Comparison of ENCODE assay signal across 8 mouse cellular contexts in genomic region chr14:64586860-64587698, GRCm38 (mm10).
DNase-seq lines count a peak whose midpoint lies in the region; ATAC-seq and TF ChIP-seq lines count a peak whose summit lies in the region.

No protein-coding gene starts in this region.

- H3K4me3 ChIP-seq in heart, embryonic 13.5 days, result peak overlapping the region; percentile 61
- H3K4me3 ChIP-seq in ES-Bruce4 (ENCODE audit: low read depth, low read length), result peak overlapping the region; percentile 51
- peak overlapping the region; percentile 71 for H3K4me3 ChIP-seq in hindbrain, embryonic 12.5 days
- peak overlapping the region; percentile 34 for H3K4me3 ChIP-seq in stomach, embryonic 14.5 days (ENCODE audit: low read depth, low read length)

- TF ChIP-seq CTCF in ES-Bruce4 (IDR thresholded peaks at IDR 0.05; ENCODE audit: low read depth, low read length), result no peak

- H3K4me1 ChIP-seq in heart, embryonic 13.5 days, result peaks cover 43% of the 10 kb centered on the region
- H3K4me1 ChIP-seq in ES-Bruce4 (ENCODE audit: control insufficient read depth, insufficient read depth, low read length), result no peaks in the 10 kb centered on the region
- peaks cover 47% of the 10 kb centered on the region for H3K4me1 ChIP-seq in hindbrain, embryonic 12.5 days
- peaks cover 15% of the 10 kb centered on the region; the same call in 1 of the 2 replicates for H3K4me1 ChIP-seq in stomach, embryonic 14.5 days (ENCODE audit: control insufficient read depth, insufficient read depth, low read length)

- no peak for ATAC-seq in heart, embryonic 13.5 days (ENCODE audit: extremely low read depth, insufficient number of reproducible peaks, low FRiP score, low TSS enrichment)
- ATAC-seq in hindbrain, embryonic 12.5 days (ENCODE audit: low FRiP score), result peak; percentile 69
- peak; percentile 56; the same call in 1 of the 2 replicates for ATAC-seq in megakaryocyte-erythroid progenitor cell, adult 5-6 weeks (replicated peaks; ENCODE audit: low FRiP score, low TSS enrichment, poor library complexity, severe bottlenecking)
- ATAC-seq in stomach, embryonic 14.5 days (ENCODE audit: insufficient number of reproducible peaks, insufficient read depth, low FRiP score, low read depth), result no peak

- H3K27ac ChIP-seq in heart, embryonic 13.5 days (replicated peaks), result no peak overlapping the region
- H3K27ac ChIP-seq in ES-Bruce4 (ENCODE audit: insufficient read depth, low read length), result no peak overlapping the region
- H3K27ac ChIP-seq in hindbrain, embryonic 12.5 days, result peak overlapping the region; percentile 99
- H3K27ac ChIP-seq in stomach, embryonic 14.5 days (ENCODE audit: low read length), result peak overlapping the region; percentile 15; the same call in 1 of the 2 replicates

- H3K27me3 ChIP-seq in heart, embryonic 13.5 days (replicated peaks), result peaks cover 100% of the 10 kb centered on the region
- H3K27me3 ChIP-seq in ES-Bruce4 (ENCODE audit: control insufficient read depth, insufficient read depth, low read length, poor library complexity, severe bottlenecking), result no peaks in the 10 kb centered on the region; the same call in 1 of the 2 replicates
- H3K27me3 ChIP-seq in hindbrain, embryonic 12.5 days, result peaks cover 55% of the 10 kb centered on the region
- H3K27me3 ChIP-seq in stomach, embryonic 14.5 days (ENCODE audit: control insufficient read depth, insufficient read depth, low read length), result peaks cover 59% of the 10 kb centered on the region

- H3K9me3 ChIP-seq in heart, embryonic 13.5 days, result no peaks in the 10 kb centered on the region
- no peaks in the 10 kb centered on the region for H3K9me3 ChIP-seq in ES-Bruce4 (replicated peaks; ENCODE audit: control insufficient read depth, insufficient read depth, low read length, poor library complexity, severe bottlenecking)
- no peaks in the 10 kb centered on the region for H3K9me3 ChIP-seq in hindbrain, embryonic 12.5 days (replicated peaks)
- no peaks in the 10 kb centered on the region for H3K9me3 ChIP-seq in stomach, embryonic 14.5 days (ENCODE audit: control insufficient read depth, low read depth, low read length)

- WGBS in heart, embryonic 13.5 days, result under 1% methylated on average over 49 of the region's 58 CpGs
- WGBS in hindbrain, embryonic 12.5 days, result under 1% methylated on average over 42 of the region's 58 CpGs
- WGBS in stomach, embryonic 14.5 days, result under 1% methylated on average over 58 of the region's 58 CpGs

- no peak for DNase-seq in heart, adult 8-10 months (ENCODE audit: low spot score)
- DNase-seq in cerebellum, postnatal 25 days, result peak; percentile 89 to 91
- no peak for DNase-seq in MN1 (ENCODE audit: low spot score)

- TF ChIP-seq POLR2A in ES-Bruce4 (IDR thresholded peaks at IDR 0.05; ENCODE audit: insufficient read depth, low read length), result no peak

- H3K9ac ChIP-seq in heart, embryonic 13.5 days, result peak overlapping the region; percentile 66
- peak overlapping the region; percentile 22 for H3K9ac ChIP-seq in ES-Bruce4 (ENCODE audit: low read depth, poor library complexity, severe bottlenecking)
- H3K9ac ChIP-seq in hindbrain, embryonic 12.5 days, result peak overlapping the region; percentile 97
- H3K9ac ChIP-seq in stomach, embryonic 14.5 days (replicated peaks; ENCODE audit: low read depth, low read length), result no peak overlapping the region

- H3K4me2 ChIP-seq in heart, embryonic 13.5 days, result peak overlapping the region; percentile 93
- peak overlapping the region; percentile 64 for H3K4me2 ChIP-seq in hindbrain, embryonic 12.5 days (replicated peaks)
- H3K4me2 ChIP-seq in stomach, embryonic 14.5 days (replicated peaks; ENCODE audit: low read depth, low read length), result peak overlapping the region; percentile 76

- no peak for TF ChIP-seq EP300 in ES-Bruce4 (IDR thresholded peaks at IDR 0.05; ENCODE audit: insufficient read depth, low read depth, low read length)

- no peaks in the 10 kb centered on the region for H3K36me3 ChIP-seq in heart, embryonic 13.5 days
- no peaks in the 10 kb centered on the region for H3K36me3 ChIP-seq in ES-Bruce4 (ENCODE audit: control insufficient read depth, insufficient read depth, low read length, poor library complexity, severe bottlenecking)
- H3K36me3 ChIP-seq in hindbrain, embryonic 12.5 days, result peaks cover 15% of the 10 kb centered on the region
- H3K36me3 ChIP-seq in stomach, embryonic 14.5 days (ENCODE audit: control insufficient read depth, insufficient read depth, low read length), result no peaks in the 10 kb centered on the region

Comparison
In these comparisons a context has a peak if more than half of its experiments do, and no peak if none do; other contexts are left out.
1. ATAC-seq: peak in hindbrain, embryonic 12.5 days (single experiment) and megakaryocyte-erythroid progenitor cell, adult 5-6 weeks (single experiment); none in heart, embryonic 13.5 days (single experiment) and stomach, embryonic 14.5 days (single experiment).
2. H3K27ac ChIP-seq: peak in hindbrain, embryonic 12.5 days (single experiment) and stomach, embryonic 14.5 days (single experiment); none in heart, embryonic 13.5 days (single experiment) and ES-Bruce4 (single experiment).
3. DNase-seq: peak in cerebellum, postnatal 25 days (2 of 2); none in heart, adult 8-10 months (single experiment) and MN1 (single experiment).
4. Peak in every context shown above with its lines, with median percentiles within 50 percentile points of each other: H3K4me2 ChIP-seq and H3K4me3 ChIP-seq.